Mouse (Mus musculus) myocyte (in vitro differentiated cells): ENCODE results near the gene Hoxc4.

Experiments used
- POLR2A ChIP-seq: IDR thresholded peaks from one replicate; pipeline ENCODE4 v1.6.1; 2011; ENCODE audit warnings: low read depth, mild to moderate bottlenecking, control low read depth, moderate library complexity; ENCODE audit not compliant: insufficient read length
- TCF12 ChIP-seq: IDR thresholded peaks from one replicate; pipeline ENCODE4 v1.6.1; 2011; ENCODE audit warnings: mild to moderate bottlenecking, control low read depth; ENCODE audit not compliant: poor library complexity, insufficient read depth, severe bottlenecking
- TCF3 ChIP-seq: IDR thresholded peaks from one replicate; pipeline ENCODE4 v1.6.1; 2011; ENCODE audit warnings: low read depth, control low read depth; ENCODE audit not compliant: insufficient read length

- TF ChIP-seq POLR2A (no peak), TCF12 (no peak), TCF3 (no peak)
Measured at GRCm38 (mm10) chr15:102969296-102969695, 49.4 kb upstream of the Hoxc4 start.
